Mouse (Mus musculus): ENCODE measurements around the gene Fgfr2. TPM values are rescaled to one million over a fixed set of nuclear protein-coding genes. Genes with fewer than 3 reads are reported as not detected.
A peak's percentile ranks its signal among the peaks of the same experiment; 100 is the strongest.

The Fgfr2 gene
- polyA plus RNA-seq, 1 experiment: 14.8 TPM

DNA sequence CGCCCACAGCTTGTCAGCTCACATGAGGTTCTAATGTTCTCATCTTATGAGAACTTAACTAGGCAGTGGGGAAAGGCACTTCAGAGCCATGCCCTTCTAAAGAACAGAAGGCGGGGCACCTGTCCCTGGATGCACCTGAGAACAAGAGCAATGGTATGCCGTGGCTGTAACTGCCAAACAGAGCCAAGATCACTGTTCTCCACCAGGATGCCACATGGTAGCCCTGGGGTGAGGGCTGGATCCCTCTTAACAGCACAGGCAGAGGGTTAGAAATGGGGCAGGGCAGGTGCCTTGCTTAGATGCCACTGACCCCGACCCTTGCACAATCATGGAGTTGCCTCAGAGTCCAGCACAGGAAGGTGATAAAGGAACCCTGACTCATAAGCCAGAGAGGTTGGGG lies 2903.3 kb downstream of the Fgfr2 start:
- no peaks in the 10 kb centered on the region; the same call in 1 of the 2 replicates for H3K4me1 ChIP-seq (ENCODE audit: control insufficient read depth, insufficient read depth, low read length)

DNA sequence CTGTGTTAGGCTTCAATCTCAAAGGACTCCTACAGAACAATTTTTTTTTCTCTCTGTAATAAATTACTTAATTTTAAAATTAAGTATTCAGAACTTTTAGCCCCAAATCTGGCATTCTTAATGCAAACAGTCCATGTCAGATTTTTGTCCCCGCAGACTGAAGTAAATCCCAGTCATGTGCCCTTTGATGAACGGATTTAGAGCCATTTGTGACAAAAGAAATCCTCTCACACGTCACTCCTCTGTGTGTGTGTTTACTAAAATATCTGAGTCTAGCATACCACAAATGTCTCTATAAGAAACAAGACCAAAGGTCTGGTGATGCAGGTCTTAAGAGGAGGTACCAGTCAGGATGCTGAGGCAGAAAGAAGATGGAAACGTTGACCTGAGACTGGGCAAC lies 2906.9 kb downstream of the Fgfr2 start:
- H3K27ac ChIP-seq (ENCODE audit: insufficient read depth, low read depth, low read length): no peak overlapping the region
- WGBS: 63% methylated on average over 4 of the region's 4 CpGs

More for the DNA sequence above, 2903.3 kb downstream of the Fgfr2 start:
- Histone ChIP-seq H3K27ac (ENCODE audit: insufficient read depth, low read depth, low read length) (no peak overlapping the region), H3K36me3 (ENCODE audit: control insufficient read depth, insufficient read depth, low read length) (no peaks in the 10 kb centered on the region), H3K4me3 (ENCODE audit: insufficient read depth, low read depth, low read length) (no peak overlapping the region), H3K27me3 (replicated peaks; ENCODE audit: control insufficient read depth, insufficient read depth, low read length) (no peaks in the 10 kb centered on the region; the same call in 1 of the 2 replicates)
- WGBS: 82% methylated on average over 4 of the region's 4 CpGs
- DNase-seq: no peak
- TF ChIP-seq CTCF (conservative IDR thresholded peaks at IDR 0.05; ENCODE audit: insufficient read depth, insufficient read length, low read depth, low read length) (no peak), POLR2A (IDR thresholded peaks at IDR 0.05; ENCODE audit: low read depth, low read length) (no peak)

GRCm38 (mm10) chr7:130215348-130216252 lies 2907.6 kb downstream of the Fgfr2 start:
- H3K36me3 ChIP-seq (ENCODE audit: control insufficient read depth, insufficient read depth, low read length): no peaks in the 10 kb centered on the region
- no peak for DNase-seq
- H3K4me3 ChIP-seq (ENCODE audit: insufficient read depth, low read depth, low read length): no peak overlapping the region
- TF ChIP-seq POLR2A (IDR thresholded peaks at IDR 0.05; ENCODE audit: low read depth, low read length) (no peak), CTCF (conservative IDR thresholded peaks at IDR 0.05; ENCODE audit: insufficient read depth, insufficient read length, low read depth, low read length) (no peak)
- WGBS: 72% methylated on average over 21 of the region's 21 CpGs
- no peaks in the 10 kb centered on the region; the same call in 1 of the 2 replicates for H3K27me3 ChIP-seq (replicated peaks; ENCODE audit: control insufficient read depth, insufficient read depth, low read length)
- 0 out of 2 replicates have a peak, but pooled peaks cover 3% of the 10 kb centered on the region for H3K4me1 ChIP-seq (ENCODE audit: control insufficient read depth, insufficient read depth, low read length)
- no peak overlapping the region for H3K27ac ChIP-seq (ENCODE audit: insufficient read depth, low read depth, low read length)

More for the DNA sequence above, 2906.9 kb downstream of the Fgfr2 start:
- DNase-seq: no peak
- H3K36me3 ChIP-seq (ENCODE audit: control insufficient read depth, insufficient read depth, low read length): no peaks in the 10 kb centered on the region
- H3K4me3 ChIP-seq (ENCODE audit: insufficient read depth, low read depth, low read length): no peak overlapping the region
- 0 out of 2 replicates have a peak, but pooled peaks cover 3% of the 10 kb centered on the region for H3K4me1 ChIP-seq (ENCODE audit: control insufficient read depth, insufficient read depth, low read length)
- no peaks in the 10 kb centered on the region; the same call in 1 of the 2 replicates for H3K27me3 ChIP-seq (replicated peaks; ENCODE audit: control insufficient read depth, insufficient read depth, low read length)
- TF ChIP-seq POLR2A (IDR thresholded peaks at IDR 0.05; ENCODE audit: low read depth, low read length) (no peak), CTCF (conservative IDR thresholded peaks at IDR 0.05; ENCODE audit: insufficient read depth, insufficient read length, low read depth, low read length) (no peak)

DNA sequence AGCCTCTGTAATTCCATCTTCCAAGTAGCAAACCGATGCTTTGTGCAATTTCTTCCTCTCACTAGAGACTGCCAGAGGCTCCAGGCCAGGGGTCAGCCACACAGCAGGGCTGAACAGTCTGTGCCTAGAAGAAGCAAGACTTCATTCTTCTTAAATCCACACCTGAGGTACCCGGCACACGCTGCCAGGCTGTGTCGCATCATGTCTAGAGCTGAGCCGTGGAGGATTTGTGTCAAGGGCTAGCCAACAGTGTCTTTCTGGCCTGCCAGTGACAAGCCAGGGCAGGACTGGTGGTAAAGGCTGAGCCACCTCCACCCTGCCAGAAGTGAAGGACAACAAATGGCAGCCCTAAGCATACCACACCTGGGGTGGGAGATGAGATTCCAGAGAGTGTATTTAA lies 2910.0 kb downstream of the Fgfr2 start:
- no peak for TF ChIP-seq POLR2A (IDR thresholded peaks at IDR 0.05; ENCODE audit: low read depth, low read length)
- TF ChIP-seq CTCF (conservative IDR thresholded peaks at IDR 0.05; ENCODE audit: insufficient read depth, insufficient read length, low read depth, low read length): no peak
- H3K27me3 ChIP-seq (replicated peaks; ENCODE audit: control insufficient read depth, insufficient read depth, low read length): no peaks in the 10 kb centered on the region
- H3K4me1 ChIP-seq (ENCODE audit: control insufficient read depth, insufficient read depth, low read length): 0 out of 2 replicates have a peak, but pooled peaks cover 3% of the 10 kb centered on the region
- no peak overlapping the region for H3K4me3 ChIP-seq (ENCODE audit: insufficient read depth, low read depth, low read length)
- no peaks in the 10 kb centered on the region for H3K36me3 ChIP-seq (ENCODE audit: control insufficient read depth, insufficient read depth, low read length)
- no peak overlapping the region for H3K27ac ChIP-seq (ENCODE audit: insufficient read depth, low read depth, low read length)
- no peak for DNase-seq
- 88% methylated on average over 5 of the region's 5 CpGs for WGBS

GRCm38 (mm10) chr7:130211411-130211810 lies 2911.7 kb downstream of the Fgfr2 start:
- H3K4me1 ChIP-seq (ENCODE audit: control insufficient read depth, insufficient read depth, low read length): 0 out of 2 replicates have a peak, but pooled peaks cover 3% of the 10 kb centered on the region
- H3K36me3 ChIP-seq (ENCODE audit: control insufficient read depth, insufficient read depth, low read length): no peaks in the 10 kb centered on the region
- no peaks in the 10 kb centered on the region for H3K27me3 ChIP-seq (replicated peaks; ENCODE audit: control insufficient read depth, insufficient read depth, low read length)
- 39% methylated on average over 5 of the region's 5 CpGs for WGBS
- no peak overlapping the region for H3K27ac ChIP-seq (ENCODE audit: insufficient read depth, low read depth, low read length)
- DNase-seq: peak; percentile 69
- H3K4me3 ChIP-seq (ENCODE audit: insufficient read depth, low read depth, low read length): no peak overlapping the region
- TF ChIP-seq POLR2A (IDR thresholded peaks at IDR 0.05; ENCODE audit: low read depth, low read length): no peak

DNA sequence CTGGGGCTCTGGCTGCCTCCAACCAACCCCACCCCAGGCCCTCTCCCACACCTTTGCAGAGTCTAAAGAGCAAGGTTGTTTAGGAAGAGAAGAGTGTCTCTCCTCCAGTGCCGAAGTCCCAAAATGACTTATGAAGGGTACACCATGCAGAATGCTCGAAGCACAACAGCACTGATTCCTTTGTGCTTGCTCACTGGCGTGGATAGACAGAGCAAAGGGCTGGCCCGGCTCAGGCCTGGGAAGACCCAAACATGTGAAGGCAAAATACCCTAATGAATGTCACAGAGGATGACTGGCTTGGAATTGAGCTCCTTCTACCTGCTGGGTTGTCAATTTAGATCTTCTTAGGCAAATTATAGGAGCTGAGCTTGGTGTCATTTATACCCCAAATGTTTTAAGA lies 2914.5 kb downstream of the Fgfr2 start:
- no peak for DNase-seq
- no peaks in the 10 kb centered on the region for H3K36me3 ChIP-seq (ENCODE audit: control insufficient read depth, insufficient read depth, low read length)
- no peak for TF ChIP-seq POLR2A (IDR thresholded peaks at IDR 0.05; ENCODE audit: low read depth, low read length)
- TF ChIP-seq CTCF (conservative IDR thresholded peaks at IDR 0.05; ENCODE audit: insufficient read depth, insufficient read length, low read depth, low read length): no peak
- WGBS: 78% methylated on average over 4 of the region's 4 CpGs
- H3K4me1 ChIP-seq (ENCODE audit: control insufficient read depth, insufficient read depth, low read length): peaks cover 6% of the 10 kb centered on the region; the same call in 1 of the 2 replicates
- H3K27ac ChIP-seq (ENCODE audit: insufficient read depth, low read depth, low read length): no peak overlapping the region
- H3K4me3 ChIP-seq (ENCODE audit: insufficient read depth, low read depth, low read length): no peak overlapping the region
- no peaks in the 10 kb centered on the region for H3K27me3 ChIP-seq (replicated peaks; ENCODE audit: control insufficient read depth, insufficient read depth, low read length)

- DNase-seq: peak; percentile 77
- Histone ChIP-seq H3K27ac (ENCODE audit: insufficient read depth, low read depth, low read length) (peak overlapping the region; percentile 39; the same call in 1 of the 2 replicates), H3K36me3 (ENCODE audit: control insufficient read depth, insufficient read depth, low read length) (no peaks in the 10 kb centered on the region), H3K4me1 (ENCODE audit: control insufficient read depth, insufficient read depth, low read length) (peaks cover 3% of the 10 kb centered on the region), H3K27me3 (replicated peaks; ENCODE audit: control insufficient read depth, insufficient read depth, low read length) (no peaks in the 10 kb centered on the region), H3K4me3 (ENCODE audit: insufficient read depth, low read depth, low read length) (no peak overlapping the region)
- TF ChIP-seq CTCF (conservative IDR thresholded peaks at IDR 0.05; ENCODE audit: insufficient read depth, insufficient read length, low read depth, low read length) (no peak), POLR2A (IDR thresholded peaks at IDR 0.05; ENCODE audit: low read depth, low read length) (no peak)
- WGBS: 19% methylated on average over 6 of the region's 6 CpGs
These were observed 2917.0 kb downstream of the Fgfr2 start for GRCm38 (mm10) chr7:130206181-130206582.

Data from kidney, adult 2 months (tissue).